Mouse (Mus musculus) erythroblast, embryonic 14.5 days (primary cell): ENCODE measurements around the gene Hsf5. TPM values are rescaled to one million over a fixed set of nuclear protein-coding genes. Genes with fewer than 3 reads are reported as not detected.
A peak's percentile ranks its signal among the peaks of the same experiment; 100 is the strongest.

Experiments
- H3K27me3 ChIP-seq: 2 replicates; pipeline ENCODE4 v1.6.1; 2012; ENCODE audit warnings: inconsistent platforms; ENCODE audit not compliant: control insufficient read depth
- H3K36me3 ChIP-seq: 2 replicates; pipeline ENCODE4 v1.6.1; 2012; ENCODE audit warnings: mild to moderate bottlenecking, inconsistent platforms; ENCODE audit not compliant: control insufficient read depth
- H3K4me1 ChIP-seq: 2 replicates; pipeline ENCODE4 v1.6.1; 2012; ENCODE audit warnings: inconsistent platforms; ENCODE audit not compliant: control insufficient read depth
- H3K4me3 ChIP-seq: replicated peaks from 2 replicates; pipeline ENCODE3; 2012; ENCODE audit warnings: moderate library complexity, mild to moderate bottlenecking, inconsistent platforms
- H3K9me3 ChIP-seq: 2 replicates; pipeline ENCODE4 v1.6.1; 2012; ENCODE audit warnings: low read length, inconsistent platforms, mixed read lengths; ENCODE audit not compliant: control insufficient read depth
- GATA1 ChIP-seq: IDR thresholded peaks from 2 replicates; pipeline ENCODE4 v1.6.1; 2012; ENCODE audit warnings: low read length, inconsistent platforms, mixed read lengths
- TAL1 ChIP-seq: IDR thresholded peaks from 3 replicates; pipeline ENCODE4 v1.6.1; 2012; ENCODE audit warnings: low read length, inconsistent platforms, mixed read lengths
- polyA plus RNA-seq: library from polyadenylated mRNA; stranded (reverse); fragments of >175 nt; gene quantifications from 2 replicates; pipeline ENCODE4 v1.2.3, GENCODE M21; 2012

Gene Hsf5
- not detected in 2 replicates for polyA plus RNA-seq

- H3K4me3 ChIP-seq: no peak within 1 kb of the TSS
- TF ChIP-seq GATA1 (no peak), TAL1 (no peak)
- no peaks in the 10 kb centered on the region for H3K27me3 ChIP-seq
- peaks cover 29% of the 10 kb centered on the region for H3K4me1 ChIP-seq
- peaks cover 67% of the 10 kb centered on the region for H3K36me3 ChIP-seq
- peaks cover 11% of the 10 kb centered on the region for H3K9me3 ChIP-seq
Observed at GRCm38 (mm10) chr11:87616790-87617474, at the start of gene Hsf5. Gene Hsf5 (plus strand): TSS chr11:87617164.

- TF ChIP-seq TAL1 (no peak), GATA1 (no peak)
- Histone ChIP-seq H3K9me3 (no peaks in the 10 kb centered on the region), H3K4me3 (no peak within 1 kb of the TSS), H3K4me1 (no peaks in the 10 kb centered on the region), H3K27me3 (peaks cover 6% of the 10 kb centered on the region), H3K36me3 (no peaks in the 10 kb centered on the region)
Observed at GRCm38 (mm10) chr11:87568255-87568953, 48.6 kb upstream of the Hsf5 start, which contains the start of gene Sept4. Gene Sept4 (plus strand): TSS chr11:87568903.

- no peak for TF ChIP-seq TAL1
- no peak for TF ChIP-seq GATA1
- no peaks in the 10 kb centered on the region for H3K9me3 ChIP-seq
- H3K4me1 ChIP-seq: no peaks in the 10 kb centered on the region
- H3K27me3 ChIP-seq: peaks cover 6% of the 10 kb centered on the region
- H3K36me3 ChIP-seq: no peaks in the 10 kb centered on the region
- H3K4me3 ChIP-seq: no peak overlapping the region
Observed at GRCm38 (mm10) chr11:87570743-87571142, 46.2 kb upstream of the Hsf5 start.

- TF ChIP-seq GATA1: no peak
- TF ChIP-seq TAL1: no peak
- H3K27me3 ChIP-seq: peaks cover 6% of the 10 kb centered on the region
Observed at GRCm38 (mm10) chr11:87571361-87571950, 45.5 kb upstream of the Hsf5 start.

GRCm38 (mm10) chr11:87573751-87574150 lies 43.2 kb upstream of the Hsf5 start:
- no peaks in the 10 kb centered on the region for H3K9me3 ChIP-seq
- no peaks in the 10 kb centered on the region for H3K36me3 ChIP-seq
- peaks cover 6% of the 10 kb centered on the region for H3K27me3 ChIP-seq
- H3K4me1 ChIP-seq: peaks cover 15% of the 10 kb centered on the region
- H3K4me3 ChIP-seq: no peak overlapping the region
- TF ChIP-seq TAL1 (no peak), GATA1 (no peak)

More at GRCm38 (mm10) chr11:87571361-87571950, 45.5 kb upstream of the Hsf5 start:
- H3K4me3 ChIP-seq: no peak overlapping the region
- no peaks in the 10 kb centered on the region for H3K4me1 ChIP-seq
- H3K9me3 ChIP-seq: no peaks in the 10 kb centered on the region
- no peaks in the 10 kb centered on the region for H3K36me3 ChIP-seq

GRCm38 (mm10) chr11:87574520-87575180 lies 42.3 kb upstream of the Hsf5 start:
- Histone ChIP-seq H3K4me3 (no peak overlapping the region), H3K36me3 (no peaks in the 10 kb centered on the region), H3K9me3 (no peaks in the 10 kb centered on the region), H3K4me1 (peaks cover 22% of the 10 kb centered on the region), H3K27me3 (peaks cover 6% of the 10 kb centered on the region)
- TF ChIP-seq TAL1 (no peak), GATA1 (no peak)

- no peaks in the 10 kb centered on the region for H3K27me3 ChIP-seq
Observed at GRCm38 (mm10) chr11:87577601-87578248, 39.2 kb upstream of the Hsf5 start.

GRCm38 (mm10) chr11:87578249-87578962 lies 38.6 kb upstream of the Hsf5 start:
- H3K4me3 ChIP-seq: peak overlapping the region; percentile 66
- H3K4me1 ChIP-seq: peaks cover 22% of the 10 kb centered on the region
- H3K36me3 ChIP-seq: no peaks in the 10 kb centered on the region
- H3K9me3 ChIP-seq: no peaks in the 10 kb centered on the region
- H3K27me3 ChIP-seq: no peaks in the 10 kb centered on the region
- no peak for TF ChIP-seq TAL1
- no peak for TF ChIP-seq GATA1

More at GRCm38 (mm10) chr11:87577601-87578248, 39.2 kb upstream of the Hsf5 start:
- Histone ChIP-seq H3K4me1 (peaks cover 22% of the 10 kb centered on the region), H3K4me3 (peak overlapping the region; percentile 66), H3K36me3 (no peaks in the 10 kb centered on the region), H3K9me3 (no peaks in the 10 kb centered on the region)
- TF ChIP-seq TAL1: no peak
- no peak for TF ChIP-seq GATA1
